Mouse (Mus musculus) embryonic facial prominence, embryonic 11.5 days (tissue): ENCODE results near the gene Lrrc8e. TPM values are rescaled to one million over a fixed set of nuclear protein-coding genes. Genes with fewer than 3 reads are reported as not detected.

Source experiments
- ATAC-seq: fragments of 200-750 bp; cut with Nextera tagmentation; replicated peaks from 2 replicates; pipeline ENCODE4 v1.8.0; 2017; ENCODE audit warnings: low read depth; ENCODE audit not compliant: insufficient number of reproducible peaks, low FRiP score, low TSS enrichment
- DNase-seq: peaks from one replicate; pipeline ENCODE4 v3.0.0-alpha.2; 2015; ENCODE audit warnings: low spot score
- H3K27ac ChIP-seq: fragments of 300-500 bp; sonication (generic); replicated peaks from 2 replicates; pipeline ENCODE4 v1.5.1; 2014; ENCODE audit warnings: mild to moderate bottlenecking, low read depth, low read length, control low read depth
- H3K27me3 ChIP-seq: fragments of 300-500 bp; sonication (generic); 2 replicates; pipeline ENCODE4 v1.6.1; 2014; ENCODE audit warnings: mild to moderate bottlenecking, low read length, moderate library complexity, mixed read lengths; ENCODE audit not compliant: control insufficient read depth, insufficient read depth
- H3K36me3 ChIP-seq: fragments of 300-500 bp; sonication (generic); replicated peaks from 2 replicates; pipeline ENCODE4 v1.6.1; 2014; ENCODE audit warnings: low read depth, mild to moderate bottlenecking, low read length, moderate library complexity, mixed read lengths; ENCODE audit not compliant: control insufficient read depth, insufficient read depth
- H3K4me1 ChIP-seq: fragments of 300-500 bp; sonication (generic); 2 replicates; pipeline ENCODE4 v1.6.1; 2014; ENCODE audit warnings: low read length, mixed read lengths; ENCODE audit not compliant: control insufficient read depth, insufficient read depth
- H3K4me2 ChIP-seq: fragments of 300-500 bp; sonication (generic); 2 replicates; pipeline ENCODE4 v1.6.1; 2014; ENCODE audit warnings: low read depth, mild to moderate bottlenecking, control low read depth, low read length, moderate library complexity
- H3K4me3 ChIP-seq: fragments of 300-500 bp; sonication (generic); 2 replicates; pipeline ENCODE4 v1.5.1; 2014; ENCODE audit warnings: low read depth, low read length, control low read depth
- H3K9ac ChIP-seq: fragments of 300-500 bp; sonication (generic); replicated peaks from 2 replicates; pipeline ENCODE4 v1.6.1; 2014; ENCODE audit warnings: mild to moderate bottlenecking, control low read depth, low read length
- H3K9me3 ChIP-seq: fragments of 300-500 bp; sonication (generic); replicated peaks from 2 replicates; pipeline ENCODE4 v1.6.1; 2016; ENCODE audit warnings: mild to moderate bottlenecking, low read length, inconsistent platforms, mixed read lengths; ENCODE audit not compliant: control insufficient read depth
- WGBS: fragments of 180-500 bp; shearing (Covaris S2); extraction: QIAGEN DNeasy Blood & Tissue Kit; methylation state at CpG from one replicate; pipeline ENCODE4 v1.1.7; 2014; 5-methylcytosine and 5-hydroxymethylcytosine counted together
- polyA plus RNA-seq: library from polyadenylated mRNA; unstranded; fragments of >200 nt; fragmentation: Nextera tagmentation; extraction: Ambion mirVana; gene quantifications from 2 replicates; pipeline ENCODE4 v1.2.1, GENCODE M21; 2014

Lrrc8e gene
- polyA plus RNA-seq, 1 experiment from 2014 or later: 0.32 TPM

DNA sequence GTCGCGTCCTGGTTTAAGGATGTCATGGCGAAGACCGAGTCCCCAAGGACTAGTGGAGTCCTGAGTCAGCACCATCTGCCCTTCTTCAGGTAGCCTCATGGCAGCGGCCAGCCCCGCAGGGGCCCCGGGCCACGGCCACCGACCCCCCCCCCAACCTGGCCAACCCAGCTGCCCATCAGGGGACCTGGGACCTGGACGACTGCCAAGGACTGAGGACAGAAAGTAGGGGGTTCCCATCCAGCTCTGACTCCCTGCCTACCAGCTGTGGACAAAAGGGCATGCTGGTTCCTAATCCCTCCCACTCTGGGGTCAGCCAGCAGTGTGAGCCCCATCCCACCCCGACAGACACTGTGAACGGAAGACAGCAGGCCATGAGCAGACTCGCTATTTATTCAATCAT is 19.1 kb downstream of the Lrrc8e start:
- no peak overlapping the region for H3K9ac ChIP-seq
- H3K4me1 ChIP-seq: peaks cover 9% of the 10 kb centered on the region
- H3K9me3 ChIP-seq: no peaks in the 10 kb centered on the region
- H3K27ac ChIP-seq: no peak overlapping the region
- DNase-seq (no peak), ATAC-seq (no peak)
- WGBS: 91% methylated on average over 13 of the region's 13 CpGs
- no peak overlapping the region for H3K4me3 ChIP-seq
- H3K36me3 ChIP-seq: peaks cover 8% of the 10 kb centered on the region
- no peaks in the 10 kb centered on the region for H3K27me3 ChIP-seq
- no peak overlapping the region for H3K4me2 ChIP-seq

DNA sequence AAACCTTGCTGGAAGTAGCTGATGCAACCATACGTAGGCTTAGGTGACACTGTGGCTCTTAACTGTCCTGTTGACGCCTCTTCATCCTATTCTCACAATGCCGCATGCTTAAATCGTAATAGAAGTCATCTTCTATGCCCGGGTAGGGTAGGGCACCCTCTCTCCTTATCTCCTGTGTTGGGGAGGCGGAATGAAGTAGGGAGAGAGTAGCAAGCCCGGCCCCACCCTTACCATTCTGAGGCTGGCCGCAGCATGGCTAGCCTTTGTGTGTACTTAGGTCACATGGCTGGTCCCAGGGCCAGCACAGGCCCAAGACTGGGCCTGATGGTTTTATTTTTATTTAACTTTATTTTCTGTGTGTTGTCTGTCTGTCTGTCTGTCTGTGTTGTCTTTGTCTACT is 20.6 kb downstream of the Lrrc8e start:
- no peaks in the 10 kb centered on the region for H3K9me3 ChIP-seq
- no peak overlapping the region for H3K27ac ChIP-seq
- no peak overlapping the region for H3K4me2 ChIP-seq
- no peak overlapping the region for H3K9ac ChIP-seq
- H3K27me3 ChIP-seq: no peaks in the 10 kb centered on the region
- WGBS: 89% methylated on average over 8 of the region's 8 CpGs
- H3K36me3 ChIP-seq: peaks cover 8% of the 10 kb centered on the region
- peaks cover 9% of the 10 kb centered on the region for H3K4me1 ChIP-seq
- DNase-seq (no peak), ATAC-seq (no peak)
- H3K4me3 ChIP-seq: no peak overlapping the region

DNA sequence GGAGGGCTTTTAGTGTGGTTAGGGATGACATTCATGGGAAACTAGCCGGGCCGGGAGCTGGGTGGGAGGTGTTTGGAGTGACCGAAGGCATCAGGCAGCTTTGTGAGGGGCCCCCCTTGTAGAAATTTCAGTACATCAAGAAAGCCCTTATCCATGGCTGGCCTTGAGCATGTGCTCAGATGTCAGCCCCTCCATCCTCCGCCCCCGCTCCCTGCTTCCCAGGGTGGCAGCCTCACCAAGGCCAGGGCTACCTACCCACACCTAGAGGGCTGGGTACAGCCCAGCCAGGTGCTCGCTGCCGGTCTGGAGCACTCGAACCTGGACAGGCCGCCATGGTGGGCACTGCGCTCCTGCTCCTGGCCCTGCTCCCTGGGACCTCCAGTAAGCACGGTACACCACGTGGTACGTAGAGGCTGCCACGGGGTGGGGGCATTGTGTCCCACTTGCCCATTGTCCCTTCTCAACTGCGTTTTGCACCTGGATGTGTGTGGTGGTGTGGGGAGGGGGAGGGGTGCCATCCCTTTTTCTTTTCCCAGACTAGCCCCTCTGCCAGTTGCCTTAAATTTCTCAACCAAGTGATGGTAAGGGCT is 21.4 kb downstream of the Lrrc8e start, which contains the start of gene Tgfbr3l:
TSS of gene Tgfbr3l (plus strand) at position 264 of the 590 bp plus-strand sequence.
- Histone ChIP-seq H3K4me2 (no peak within 1 kb of the TSS), H3K4me3 (no peak within 1 kb of the TSS), H3K27ac (no peak within 1 kb of the TSS; the same call in 1 of the 2 replicates), H3K4me1 (peaks cover 9% of the 10 kb centered on the region), H3K27me3 (no peaks in the 10 kb centered on the region), H3K9ac (no peak within 1 kb of the TSS), H3K36me3 (peaks cover 6% of the 10 kb centered on the region), H3K9me3 (no peaks in the 10 kb centered on the region)
- DNase-seq: no peak
- 73% methylated on average over 13 of the region's 15 CpGs for WGBS
- ATAC-seq: no peak

DNA sequence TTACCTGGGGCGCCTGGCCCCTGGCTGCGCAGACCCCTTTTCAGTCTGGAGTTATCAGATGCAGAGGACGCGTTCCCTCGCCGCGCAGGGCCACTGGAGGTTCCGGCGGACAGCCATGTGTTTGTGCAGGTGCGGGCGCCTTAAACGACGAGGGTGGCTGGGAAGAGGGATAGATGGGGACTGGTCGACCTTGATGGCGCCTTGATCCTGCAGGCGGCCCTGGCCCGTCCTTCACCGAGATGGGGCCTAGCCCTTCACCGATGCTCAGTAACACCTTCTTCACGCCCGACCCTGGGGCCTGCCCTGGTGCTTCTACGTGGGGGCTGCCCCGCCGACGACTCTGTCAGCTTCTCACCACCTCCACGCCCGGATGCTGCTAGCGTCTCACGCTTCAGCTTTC is 22.6 kb downstream of the Lrrc8e start:
- H3K4me2 ChIP-seq: no peak overlapping the region
- no peaks in the 10 kb centered on the region for H3K9me3 ChIP-seq
- WGBS: 13% methylated on average over 29 of the region's 29 CpGs
- H3K4me3 ChIP-seq: no peak overlapping the region
- peaks cover 4% of the 10 kb centered on the region for H3K36me3 ChIP-seq
- H3K27ac ChIP-seq: no peak overlapping the region
- no peaks in the 10 kb centered on the region for H3K27me3 ChIP-seq
- DNase-seq (peak; percentile 60), ATAC-seq (no peak)
- peaks cover 9% of the 10 kb centered on the region for H3K4me1 ChIP-seq
- H3K9ac ChIP-seq: 0 out of 2 replicates have a peak overlapping the region, but pooled peaks have one; percentile 6

DNA sequence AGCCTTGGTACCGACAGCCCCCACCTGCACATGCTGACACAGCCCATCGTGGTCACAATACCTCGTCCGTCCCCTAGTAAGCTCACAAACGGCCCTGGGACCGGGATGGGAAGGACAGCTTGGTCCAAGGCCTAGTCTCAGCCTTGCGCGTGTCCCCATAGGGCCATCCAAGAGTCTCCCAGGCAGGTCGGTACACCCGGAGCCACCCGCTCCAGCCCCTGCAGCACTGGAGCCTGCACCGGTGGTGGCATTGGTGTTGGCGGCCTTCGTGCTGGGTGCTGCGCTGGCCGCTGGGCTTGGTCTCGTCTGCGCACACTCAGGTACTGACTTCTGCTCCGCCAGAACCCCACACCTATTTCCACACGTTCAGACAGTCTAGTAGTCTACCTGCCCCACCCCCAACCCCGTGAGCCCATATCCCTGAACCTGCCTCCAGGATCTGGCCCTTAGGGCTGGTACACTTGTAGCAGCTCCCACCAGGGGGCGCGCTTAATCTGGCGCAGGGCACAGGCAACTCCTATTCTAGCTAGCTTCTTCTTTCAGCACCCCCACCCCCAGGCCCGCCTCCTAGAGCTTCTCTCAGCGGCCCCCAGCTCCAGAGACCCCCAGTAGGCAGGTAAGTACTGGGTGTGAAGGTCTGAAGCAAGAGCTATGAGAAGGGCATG is 23.8 kb downstream of the Lrrc8e start:
- H3K4me2 ChIP-seq: no peak overlapping the region
- H3K36me3 ChIP-seq: peaks cover 5% of the 10 kb centered on the region; the same call in 1 of the 2 replicates
- no peak for ATAC-seq

DNA sequence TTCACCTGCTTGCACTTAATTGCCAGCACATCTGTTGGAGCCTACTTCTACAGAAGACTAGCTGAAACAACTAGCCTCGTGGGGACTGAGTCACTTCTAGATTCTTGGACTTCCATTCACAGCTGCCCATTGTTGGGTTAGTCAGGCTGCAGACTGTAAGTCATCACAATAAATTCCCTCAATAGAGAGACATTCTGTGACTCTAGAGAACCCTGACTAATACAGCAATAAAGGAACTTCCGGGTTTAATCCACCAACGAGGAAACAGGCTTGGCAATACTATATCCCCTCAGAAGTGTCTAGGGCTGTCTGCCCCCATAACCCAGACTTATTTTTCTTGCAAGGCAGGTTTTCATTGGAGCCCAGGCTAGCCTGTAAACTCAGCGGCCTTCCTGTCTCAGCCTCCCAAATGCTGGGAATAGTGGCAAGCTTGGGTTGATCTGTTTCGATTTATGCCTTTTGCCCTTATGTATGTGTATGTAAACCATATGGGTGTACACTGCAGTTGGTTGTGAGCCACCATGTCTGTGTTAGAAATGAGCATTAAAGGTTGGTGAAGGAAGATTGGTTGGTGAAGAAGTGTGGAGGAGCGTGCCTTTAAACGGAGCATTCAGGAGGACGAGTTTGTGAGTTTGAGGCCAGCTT is 25.6 kb downstream of the Lrrc8e start:
- ATAC-seq: no peak
- no peak overlapping the region for H3K9ac ChIP-seq
- WGBS: 46% methylated on average over 8 of the region's 8 CpGs
- no peaks in the 10 kb centered on the region for H3K9me3 ChIP-seq
- H3K4me3 ChIP-seq: peak overlapping the region; percentile 83
- peak overlapping the region; percentile 37 for H3K4me2 ChIP-seq
- no peak for DNase-seq
- no peaks in the 10 kb centered on the region for H3K27me3 ChIP-seq
- H3K36me3 ChIP-seq: peaks cover 3% of the 10 kb centered on the region
- H3K27ac ChIP-seq: no peak overlapping the region
- H3K4me1 ChIP-seq: peaks cover 9% of the 10 kb centered on the region

More for the DNA sequence above, 23.8 kb downstream of the Lrrc8e start:
- Histone ChIP-seq H3K9me3 (no peaks in the 10 kb centered on the region), H3K4me1 (peaks cover 9% of the 10 kb centered on the region), H3K4me3 (no peak overlapping the region), H3K27me3 (no peaks in the 10 kb centered on the region), H3K9ac (no peak overlapping the region), H3K27ac (no peak overlapping the region)
- WGBS: 34% methylated on average over 26 of the region's 26 CpGs
- peak; percentile 85 for DNase-seq

DNA sequence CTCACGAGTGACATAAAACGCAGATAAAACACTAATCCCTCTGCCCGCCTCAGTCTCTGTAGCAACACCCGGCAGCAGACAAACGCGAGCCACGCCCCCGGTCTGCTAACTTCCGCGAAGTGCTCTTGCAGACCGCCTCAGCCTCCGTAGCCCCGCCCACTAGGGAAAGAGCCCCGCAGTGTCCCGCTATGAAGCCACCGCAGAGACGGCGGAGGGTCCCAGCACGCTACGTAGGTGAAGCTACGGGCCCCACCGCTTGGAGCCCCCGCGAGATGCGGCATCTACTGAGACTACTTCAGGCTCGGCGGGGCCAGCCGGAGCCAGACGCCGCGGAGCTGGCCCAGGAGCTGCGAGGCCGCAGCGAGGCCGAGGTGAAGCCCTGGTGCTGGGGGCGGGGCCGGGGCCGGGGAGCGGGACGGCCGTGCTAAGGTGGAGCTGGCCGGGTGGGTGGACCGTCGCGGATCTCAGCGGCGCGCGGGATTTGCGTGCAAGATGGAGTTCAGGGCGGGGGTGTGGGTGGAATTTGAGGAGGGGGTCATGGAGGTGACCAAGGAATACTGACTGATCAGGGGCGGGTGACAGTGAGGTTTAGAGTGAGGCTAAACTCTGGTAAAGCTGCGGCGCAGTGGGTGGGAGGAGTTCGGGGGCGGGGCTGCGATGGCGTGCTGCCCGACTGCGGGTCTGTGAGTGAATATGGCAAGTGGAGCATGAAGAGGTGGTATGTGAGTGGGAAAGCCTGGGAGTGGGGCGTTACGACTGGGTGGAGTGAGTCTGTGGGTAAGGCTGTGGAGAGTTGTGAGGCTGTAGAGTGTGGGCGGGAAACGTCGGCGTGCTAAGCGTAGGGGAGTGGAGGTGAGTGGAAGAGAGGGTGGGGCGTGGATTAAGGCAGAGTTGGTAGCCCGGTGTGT is 26.6 kb downstream of the Lrrc8e start, which contains the start of gene Snapc2:
TSS of gene Snapc2 (plus strand) at position 147 of the 908 bp plus-strand sequence.
- no peaks in the 10 kb centered on the region for H3K27me3 ChIP-seq
- H3K4me1 ChIP-seq: peaks cover 9% of the 10 kb centered on the region
- WGBS: under 1% methylated on average over 69 of the region's 69 CpGs
- H3K4me2 ChIP-seq: peak within 1 kb of the TSS; percentile 74
- H3K4me3 ChIP-seq: peak within 1 kb of the TSS; percentile 83
- peak within 1 kb of the TSS; percentile 75 for H3K27ac ChIP-seq
- H3K9me3 ChIP-seq: no peaks in the 10 kb centered on the region
- H3K36me3 ChIP-seq: peaks cover 3% of the 10 kb centered on the region
- peak within 1 kb of the TSS; percentile 90 for H3K9ac ChIP-seq
- DNase-seq: peak; percentile 98
- peak; percentile 82 for ATAC-seq
